Mouse (Mus musculus) effector memory CD4-positive, alpha-beta T cell, adult 7 months (primary cell): ENCODE data around the gene H2al2b. TPM values are rescaled to one million over a fixed set of nuclear protein-coding genes. Genes with fewer than 3 reads are reported as not detected.

Source experiments
- polyA plus RNA-seq: library from polyadenylated mRNA; unstranded; fragments of 100-300 nt; shearing (Covaris generic); gene quantifications from one replicate; pipeline ENCODE4 v1.2.1, GENCODE M21; 2017

H2al2b gene
- polyA plus RNA-seq = not detected

GRCm38 (mm10) chrY:2720574-2720973, at the start of gene H2al2b:
Gene H2al2b (minus strand): TSS chrY:2720674.

Other genes with a start within 250 kb of the H2al2b start
- not detected for gene H2al2c, start 121.6 kb downstream of the H2al2b start, polyA plus RNA-seq
- not detected for gene Sry, start 57.0 kb downstream of the H2al2b start, polyA plus RNA-seq
- gene Gm4064, start 75.5 kb upstream of the H2al2b start, polyA plus RNA-seq = not detected
- not detected for gene Rbmy, start 110.0 kb upstream of the H2al2b start, polyA plus RNA-seq
- gene Gm10256, start 110.0 kb upstream of the H2al2b start, polyA plus RNA-seq = not detected
- not detected for gene Gm10352, start 180.3 kb upstream of the H2al2b start, polyA plus RNA-seq
- gene Gm29289, start 211.9 kb upstream of the H2al2b start, polyA plus RNA-seq = not detected